Mouse (Mus musculus) limb, embryonic 11.5 days (tissue): ENCODE measurements around the gene Pakap. TPM values are rescaled to one million over a fixed set of nuclear protein-coding genes. Genes with fewer than 3 reads are reported as not detected.
A peak's percentile ranks its signal among the peaks of the same experiment; 100 is the strongest.

Experiments
- ATAC-seq: fragments of 200-750 bp; cut with Nextera tagmentation; 2 replicates; pipeline ENCODE4 v1.8.0; 2017; ENCODE audit warnings: low read depth; ENCODE audit not compliant: insufficient number of reproducible peaks, low FRiP score, low TSS enrichment
- DNase-seq: peaks from one replicate; pipeline ENCODE4 v3.0.0-alpha.2; 2015; ENCODE audit warnings: low spot score
- H3K27ac ChIP-seq: fragments of 300-500 bp; sonication (generic); replicated peaks from 2 replicates; pipeline ENCODE4 v1.5.1; 2014; ENCODE audit warnings: low read depth, mild to moderate bottlenecking, low read length
- H3K27me3 ChIP-seq: fragments of 300-500 bp; sonication (generic); 2 replicates; pipeline ENCODE4 v1.6.1; 2014; ENCODE audit warnings: mild to moderate bottlenecking, low read length, mixed read lengths; ENCODE audit not compliant: control insufficient read depth, insufficient read depth
- H3K36me3 ChIP-seq: fragments of 300-500 bp; sonication (generic); 2 replicates; pipeline ENCODE4 v1.6.1; 2014; ENCODE audit warnings: mild to moderate bottlenecking, low read length, moderate library complexity, mixed read lengths; ENCODE audit not compliant: control insufficient read depth, insufficient read depth
- H3K4me1 ChIP-seq: fragments of 300-500 bp; sonication (generic); 2 replicates; pipeline ENCODE4 v1.6.1; 2014; ENCODE audit warnings: low read length, mixed read lengths; ENCODE audit not compliant: control insufficient read depth, insufficient read depth
- H3K4me2 ChIP-seq: fragments of 300-500 bp; sonication (generic); 2 replicates; pipeline ENCODE4 v1.6.1; 2014; ENCODE audit warnings: low read depth, mild to moderate bottlenecking, moderate library complexity; ENCODE audit not compliant: severe bottlenecking
- H3K4me3 ChIP-seq: fragments of 300-500 bp; sonication (generic); 2 replicates; pipeline ENCODE4 v1.5.1; 2014; ENCODE audit warnings: low read depth, low read length
- H3K9ac ChIP-seq: fragments of 300-500 bp; sonication (generic); 2 replicates; pipeline ENCODE4 v1.6.1; 2014; ENCODE audit warnings: mild to moderate bottlenecking, low read length
- H3K9me3 ChIP-seq: fragments of 300-500 bp; sonication (generic); 2 replicates; pipeline ENCODE4 v1.6.1; 2016; ENCODE audit warnings: low read length; ENCODE audit not compliant: control insufficient read depth
- WGBS: fragments of 180-500 bp; shearing (Covaris S2); extraction: QIAGEN DNeasy Blood & Tissue Kit; methylation state at CpG from one replicate; pipeline ENCODE4 v1.1.7; 2014; 5-methylcytosine and 5-hydroxymethylcytosine counted together
- polyA plus RNA-seq: library from polyadenylated mRNA; unstranded; fragments of >200 nt; fragmentation: Nextera tagmentation; extraction: Ambion mirVana; gene quantifications from 2 replicates; pipeline ENCODE4 v1.2.1, GENCODE M21; 2014

The Pakap gene
- polyA plus RNA-seq, 1 experiment from 2014 or later, result 32.6 TPM

- H3K36me3 ChIP-seq, result no peaks in the 10 kb centered on the region
- H3K9ac ChIP-seq, result no peak overlapping the region
- no peaks in the 10 kb centered on the region for H3K9me3 ChIP-seq
- H3K27me3 ChIP-seq, result no peaks in the 10 kb centered on the region
- H3K4me1 ChIP-seq, result peaks cover 8% of the 10 kb centered on the region; the same call in 1 of the 2 replicates
- DNase-seq (no peak), ATAC-seq (no peak)
- H3K27ac ChIP-seq, result no peak overlapping the region
- 81% methylated on average over 9 of the region's 9 CpGs for WGBS
- H3K4me3 ChIP-seq, result no peak overlapping the region
- no peak overlapping the region for H3K4me2 ChIP-seq
These were observed 69.0 kb downstream of the Pakap start for GRCm38 (mm10) chr4:57636782-57637482.

- no peak overlapping the region for H3K9ac ChIP-seq
- H3K4me2 ChIP-seq, result peak overlapping the region; percentile 46
- H3K27ac ChIP-seq, result no peak overlapping the region
- 25% methylated on average over 24 of the region's 24 CpGs for WGBS
- peaks cover 8% of the 10 kb centered on the region; the same call in 1 of the 2 replicates for H3K4me1 ChIP-seq
- peak; percentile 54 for DNase-seq
- no peak overlapping the region for H3K4me3 ChIP-seq
- H3K36me3 ChIP-seq, result no peaks in the 10 kb centered on the region
- H3K9me3 ChIP-seq, result no peaks in the 10 kb centered on the region
- no peak for ATAC-seq
- H3K27me3 ChIP-seq, result no peaks in the 10 kb centered on the region
These were observed 69.8 kb downstream of the Pakap start for GRCm38 (mm10) chr4:57637636-57638386.

GRCm38 (mm10) chr4:57638941-57639340 is 71.0 kb downstream of the Pakap start:
- Histone ChIP-seq H3K27ac (no peak overlapping the region), H3K4me2 (no peak overlapping the region), H3K4me3 (no peak overlapping the region), H3K36me3 (no peaks in the 10 kb centered on the region), H3K27me3 (no peaks in the 10 kb centered on the region), H3K9me3 (no peaks in the 10 kb centered on the region), H3K9ac (no peak overlapping the region), H3K4me1 (peaks cover 8% of the 10 kb centered on the region; the same call in 1 of the 2 replicates)
- DNase-seq (no peak), ATAC-seq (no peak)
- WGBS, result 76% methylated on average over 9 of the region's 9 CpGs

GRCm38 (mm10) chr4:57640222-57640621 is 72.2 kb downstream of the Pakap start:
- Histone ChIP-seq H3K9ac (no peak overlapping the region), H3K4me3 (no peak overlapping the region), H3K4me1 (peaks cover 8% of the 10 kb centered on the region; the same call in 1 of the 2 replicates), H3K4me2 (no peak overlapping the region), H3K27me3 (no peaks in the 10 kb centered on the region), H3K36me3 (no peaks in the 10 kb centered on the region), H3K27ac (no peak overlapping the region), H3K9me3 (no peaks in the 10 kb centered on the region)
- ATAC-seq (no peak), DNase-seq (no peak)
- 47% methylated on average over 7 of the region's 7 CpGs for WGBS

- Histone ChIP-seq H3K9ac (no peak overlapping the region), H3K27ac (no peak overlapping the region), H3K4me1 (peaks cover 8% of the 10 kb centered on the region; the same call in 1 of the 2 replicates), H3K27me3 (no peaks in the 10 kb centered on the region), H3K36me3 (no peaks in the 10 kb centered on the region), H3K4me3 (no peak overlapping the region), H3K4me2 (no peak overlapping the region), H3K9me3 (no peaks in the 10 kb centered on the region)
- DNase-seq, result no peak
- 89% methylated on average over 3 of the region's 3 CpGs for WGBS
- no peak for ATAC-seq
These were observed 73.0 kb downstream of the Pakap start for GRCm38 (mm10) chr4:57640971-57641370.

- Histone ChIP-seq H3K36me3 (no peaks in the 10 kb centered on the region; the same call in 1 of the 2 replicates), H3K27me3 (no peaks in the 10 kb centered on the region), H3K9ac (no peak overlapping the region), H3K4me1 (no peaks in the 10 kb centered on the region), H3K4me3 (no peak overlapping the region), H3K27ac (no peak overlapping the region), H3K4me2 (no peak overlapping the region), H3K9me3 (no peaks in the 10 kb centered on the region)
- 80% methylated on average over 1 of the region's 1 CpGs for WGBS
- ATAC-seq (no peak), DNase-seq (no peak)
These were observed 83.0 kb downstream of the Pakap start for GRCm38 (mm10) chr4:57650994-57651393.

- no peak for DNase-seq
- no peaks in the 10 kb centered on the region for H3K27me3 ChIP-seq
- H3K4me3 ChIP-seq, result no peak overlapping the region
- ATAC-seq, result no peak
- no peaks in the 10 kb centered on the region for H3K4me1 ChIP-seq
- no peak overlapping the region for H3K27ac ChIP-seq
- WGBS, result 88% methylated on average over 8 of the region's 8 CpGs
- H3K9me3 ChIP-seq, result no peaks in the 10 kb centered on the region
- no peak overlapping the region for H3K4me2 ChIP-seq
- no peaks in the 10 kb centered on the region; the same call in 1 of the 2 replicates for H3K36me3 ChIP-seq
- H3K9ac ChIP-seq, result no peak overlapping the region
These were observed 83.6 kb downstream of the Pakap start for GRCm38 (mm10) chr4:57651547-57651946.

- Histone ChIP-seq H3K27me3 (no peaks in the 10 kb centered on the region), H3K36me3 (no peaks in the 10 kb centered on the region; the same call in 1 of the 2 replicates)
These were observed 84.4 kb downstream of the Pakap start for GRCm38 (mm10) chr4:57652185-57652904.

More at GRCm38 (mm10) chr4:57652185-57652904, 84.4 kb downstream of the Pakap start:
- WGBS, result 88% methylated on average over 5 of the region's 5 CpGs
- no peaks in the 10 kb centered on the region for H3K9me3 ChIP-seq
- DNase-seq (no peak), ATAC-seq (no peak)
- H3K9ac ChIP-seq, result no peak overlapping the region
- H3K27ac ChIP-seq, result no peak overlapping the region
- no peak overlapping the region for H3K4me3 ChIP-seq
- no peaks in the 10 kb centered on the region for H3K4me1 ChIP-seq
- no peak overlapping the region for H3K4me2 ChIP-seq
